Mouse (Mus musculus) stomach, postnatal 0 days (tissue): Measurements from ENCODE around the gene Tmem94. TPM values are rescaled to one million over a fixed set of nuclear protein-coding genes. Genes with fewer than 3 reads are reported as not detected.

Experiments
- ATAC-seq: fragments of 200-750 bp; cut with Nextera tagmentation; 2 replicates; pipeline ENCODE4 v1.8.0; 2017; ENCODE audit not compliant: low FRiP score, low TSS enrichment
- DNase-seq: peaks from one replicate; pipeline ENCODE4 v3.0.0-alpha.2; 2016; ENCODE audit warnings: low spot score
- H3K27ac ChIP-seq: fragments of 300-500 bp; sonication (generic); replicated peaks from 2 replicates; pipeline ENCODE4 v1.5.1; 2014; ENCODE audit warnings: mild to moderate bottlenecking, control low read depth
- H3K27me3 ChIP-seq: fragments of 300-500 bp; sonication (generic); 2 replicates; pipeline ENCODE4 v1.6.1; 2014; ENCODE audit warnings: low read length; ENCODE audit not compliant: control insufficient read depth, insufficient read depth
- H3K36me3 ChIP-seq: fragments of 300-500 bp; sonication (generic); 2 replicates; pipeline ENCODE4 v1.6.1; 2014; ENCODE audit warnings: low read length, mixed read lengths; ENCODE audit not compliant: control insufficient read depth, insufficient read depth
- H3K4me1 ChIP-seq: fragments of 300-500 bp; sonication (generic); replicated peaks from 2 replicates; pipeline ENCODE4 v1.6.1; 2014; ENCODE audit warnings: antibody characterized with exemption; ENCODE audit not compliant: control insufficient read depth, insufficient read depth
- H3K4me2 ChIP-seq: fragments of 300-500 bp; sonication (generic); replicated peaks from 2 replicates; pipeline ENCODE4 v1.6.1; 2014; ENCODE audit warnings: low read depth, mild to moderate bottlenecking, control low read depth, moderate library complexity
- H3K4me3 ChIP-seq: fragments of 300-500 bp; sonication (generic); 2 replicates; pipeline ENCODE4 v1.5.1; 2014; ENCODE audit warnings: low read depth, low read length, control low read depth
- H3K9ac ChIP-seq: fragments of 300-500 bp; sonication (generic); 2 replicates; pipeline ENCODE4 v1.6.1; 2014; ENCODE audit warnings: mild to moderate bottlenecking, low read length, control low read depth, mixed read lengths
- H3K9me3 ChIP-seq: fragments of 300-500 bp; sonication (generic); 2 replicates; pipeline ENCODE4 v1.6.1; 2016; ENCODE audit warnings: low read length; ENCODE audit not compliant: control insufficient read depth
- CTCF ChIP-seq: IDR thresholded peaks from 2 replicates; pipeline ENCODE4 v1.5.1; 2016; ENCODE audit warnings: antibody characterized with exemption, low read depth, mild to moderate bottlenecking, moderate library complexity
- EP300 ChIP-seq: optimal IDR thresholded peaks from 2 replicates; pipeline ENCODE3; 2016; ENCODE audit warnings: antibody characterized with exemption
- WGBS: fragments of 180-500 bp; shearing (Covaris S2); extraction: QIAGEN DNeasy Blood & Tissue Kit; methylation state at CpG from one replicate; pipeline ENCODE4 v1.1.7; 2014; 5-methylcytosine and 5-hydroxymethylcytosine counted together
- polyA plus RNA-seq: library from polyadenylated mRNA; unstranded; fragments of >200 nt; fragmentation: Nextera tagmentation; extraction: Ambion mirVana; gene quantifications from 2 replicates; pipeline ENCODE4 v1.2.1, GENCODE M21; 2015

Tmem94 gene
- polyA plus RNA-seq, 1 experiment from 2014 or later, result 8.2 TPM

- no peak for ATAC-seq
- H3K4me2 ChIP-seq, result no peak overlapping the region
- TF ChIP-seq EP300 (no peak), CTCF (no peak)
- DNase-seq, result no peak
- no peak overlapping the region for H3K27ac ChIP-seq
- no peaks in the 10 kb centered on the region for H3K27me3 ChIP-seq
- no peak overlapping the region for H3K4me3 ChIP-seq
- no peak overlapping the region for H3K9ac ChIP-seq
- no peaks in the 10 kb centered on the region for H3K4me1 ChIP-seq
- 77% methylated on average over 15 of the region's 15 CpGs for WGBS
- H3K9me3 ChIP-seq, result no peaks in the 10 kb centered on the region
- peaks cover 62% of the 10 kb centered on the region for H3K36me3 ChIP-seq
Observed at GRCm38 (mm10) chr11:115796898-115797297, 31.7 kb downstream of the Tmem94 start.

- DNase-seq (no peak), ATAC-seq (no peak)
- Histone ChIP-seq H3K27ac (no peak overlapping the region), H3K27me3 (no peaks in the 10 kb centered on the region), H3K4me3 (no peak overlapping the region), H3K36me3 (peaks cover 63% of the 10 kb centered on the region), H3K9me3 (no peaks in the 10 kb centered on the region), H3K9ac (no peak overlapping the region), H3K4me2 (no peak overlapping the region), H3K4me1 (no peaks in the 10 kb centered on the region)
- WGBS, result 77% methylated on average over 9 of the region's 9 CpGs
- TF ChIP-seq EP300 (no peak), CTCF (no peak)
Observed at GRCm38 (mm10) chr11:115797665-115798064, 32.4 kb downstream of the Tmem94 start.

DNA sequence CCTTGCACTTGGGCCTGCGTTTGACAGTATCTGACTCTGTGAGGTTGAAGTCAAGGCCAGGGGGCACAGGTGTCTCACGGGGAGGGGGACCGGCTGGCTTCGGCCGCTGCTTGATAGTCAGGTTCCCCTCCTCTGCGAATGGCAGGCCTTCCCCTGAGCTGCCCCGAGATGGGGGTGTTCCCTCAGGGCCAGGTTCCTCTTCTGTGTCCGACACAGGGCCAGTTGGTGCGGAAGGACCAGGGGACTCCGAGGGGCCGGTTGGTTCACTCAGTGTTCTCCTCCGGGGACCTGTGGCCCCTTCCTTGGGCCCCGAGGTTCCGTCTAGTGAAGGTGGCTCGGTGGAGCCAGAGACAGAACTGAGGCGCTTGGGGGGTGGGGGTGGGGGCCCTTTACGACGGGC is 35.7 kb downstream of the Tmem94 start:
- Histone ChIP-seq H3K4me1 (no peaks in the 10 kb centered on the region), H3K9ac (no peak overlapping the region), H3K27ac (no peak overlapping the region), H3K9me3 (no peaks in the 10 kb centered on the region), H3K36me3 (peaks cover 62% of the 10 kb centered on the region), H3K27me3 (no peaks in the 10 kb centered on the region), H3K4me2 (no peak overlapping the region), H3K4me3 (no peak overlapping the region)
- 92% methylated on average over 17 of the region's 18 CpGs for WGBS
- ATAC-seq, result no peak
- no peak for DNase-seq
- TF ChIP-seq EP300 (no peak), CTCF (no peak)

- ATAC-seq (no peak), DNase-seq (no peak)
- Histone ChIP-seq H3K9me3 (no peaks in the 10 kb centered on the region), H3K9ac (no peak overlapping the region; the same call in 1 of the 2 replicates), H3K4me2 (no peak overlapping the region), H3K4me1 (no peaks in the 10 kb centered on the region), H3K4me3 (no peak overlapping the region), H3K36me3 (peaks cover 55% of the 10 kb centered on the region), H3K27me3 (no peaks in the 10 kb centered on the region), H3K27ac (no peak overlapping the region)
- 90% methylated on average over 24 of the region's 24 CpGs for WGBS
- TF ChIP-seq EP300 (no peak), CTCF (no peak)
Observed at GRCm38 (mm10) chr11:115803072-115803709, 38.0 kb downstream of the Tmem94 start.

DNA sequence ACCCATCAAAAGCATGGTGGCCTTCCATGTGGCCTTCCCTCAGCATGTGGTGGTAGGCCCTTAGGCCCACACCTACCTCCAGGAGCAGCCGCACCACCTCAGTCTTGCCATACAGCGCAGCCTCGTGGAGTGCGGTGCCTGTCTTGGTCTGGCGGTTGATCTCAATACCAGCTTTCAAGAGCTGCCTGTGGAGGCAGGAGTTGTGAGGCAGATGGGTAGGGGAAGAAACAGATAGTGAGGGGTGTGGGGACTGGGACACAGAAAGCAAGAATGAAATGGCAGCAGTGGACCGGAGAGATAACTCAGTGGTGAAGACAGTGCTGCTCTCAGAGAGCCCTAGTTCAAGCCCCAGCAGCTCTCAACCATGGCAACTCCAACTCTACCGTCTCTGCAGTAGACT is 39.8 kb downstream of the Tmem94 start:
- H3K4me1 ChIP-seq, result peaks cover 10% of the 10 kb centered on the region
- DNase-seq (no peak), ATAC-seq (no peak)
- no peak overlapping the region for H3K27ac ChIP-seq
- H3K36me3 ChIP-seq, result peaks cover 41% of the 10 kb centered on the region
- WGBS, result 94% methylated on average over 7 of the region's 7 CpGs
- no peaks in the 10 kb centered on the region for H3K9me3 ChIP-seq
- H3K9ac ChIP-seq, result no peak overlapping the region
- H3K27me3 ChIP-seq, result no peaks in the 10 kb centered on the region
- TF ChIP-seq EP300 (no peak), CTCF (no peak)
- no peak overlapping the region for H3K4me3 ChIP-seq
- H3K4me2 ChIP-seq, result no peak overlapping the region

GRCm38 (mm10) chr11:115806154-115806553 is 40.9 kb downstream of the Tmem94 start:
- 88% methylated on average over 10 of the region's 10 CpGs for WGBS
- no peak for DNase-seq
- H3K27ac ChIP-seq, result no peak overlapping the region
- H3K27me3 ChIP-seq, result no peaks in the 10 kb centered on the region
- H3K4me3 ChIP-seq, result no peak overlapping the region
- H3K4me1 ChIP-seq, result peaks cover 16% of the 10 kb centered on the region
- ATAC-seq, result no peak
- no peak overlapping the region for H3K4me2 ChIP-seq
- TF ChIP-seq CTCF, result no peak
- TF ChIP-seq EP300, result no peak
- peaks cover 34% of the 10 kb centered on the region for H3K36me3 ChIP-seq
- no peaks in the 10 kb centered on the region for H3K9me3 ChIP-seq
- no peak overlapping the region for H3K9ac ChIP-seq
